Mouse (Mus musculus) ES-CJ7 (cell line): Measurements from ENCODE around the gene Mex3d.

Experiments
- DNase-seq: peaks from one replicate; pipeline ENCODE4 v3.0.0; 2011; ENCODE audit warnings: low read depth, low spot score

Mex3d gene

GRCm38 (mm10) chr10:80412656-80413541, 25.4 kb upstream of the Mex3d start:
- DNase-seq, result no peak

- no peak for DNase-seq
These were observed 20.5 kb upstream of the Mex3d start for GRCm38 (mm10) chr10:80407924-80408323.

- peak; percentile 96 for DNase-seq
These were observed 19.4 kb upstream of the Mex3d start, which contains the start of gene Uqcr11 for GRCm38 (mm10) chr10:80406684-80407501. Gene Uqcr11, minus strand, starts transcription at chr10:80406830.

- no peak for DNase-seq
These were observed 18.2 kb upstream of the Mex3d start for GRCm38 (mm10) chr10:80405481-80406173.

GRCm38 (mm10) chr10:80403044-80403692, 15.7 kb upstream of the Mex3d start:
- DNase-seq, result peak; percentile 80

DNA sequence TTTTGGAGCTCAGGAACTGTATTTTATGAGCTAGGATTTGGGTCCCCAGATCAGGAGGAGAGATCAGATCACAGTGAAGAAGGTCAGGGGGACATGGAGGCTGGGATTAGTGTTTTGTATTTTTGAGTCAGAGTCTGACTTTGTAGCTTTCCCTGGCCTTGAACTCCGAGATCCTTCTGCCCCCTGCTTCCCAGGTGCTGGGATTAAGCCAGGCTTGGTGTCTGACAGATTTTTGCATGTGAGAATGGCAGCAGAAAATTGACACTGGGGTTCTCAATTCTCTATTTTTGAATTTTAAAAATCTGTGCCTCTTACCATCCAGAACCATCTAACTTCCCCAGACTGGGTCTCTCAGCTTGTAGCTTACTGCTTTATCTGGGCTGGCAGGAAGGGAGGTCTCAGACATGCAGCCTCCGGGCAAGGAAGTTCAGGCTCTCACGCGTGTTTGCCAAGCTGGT, 13.3 kb upstream of the Mex3d start:
- DNase-seq, result no peak

DNA sequence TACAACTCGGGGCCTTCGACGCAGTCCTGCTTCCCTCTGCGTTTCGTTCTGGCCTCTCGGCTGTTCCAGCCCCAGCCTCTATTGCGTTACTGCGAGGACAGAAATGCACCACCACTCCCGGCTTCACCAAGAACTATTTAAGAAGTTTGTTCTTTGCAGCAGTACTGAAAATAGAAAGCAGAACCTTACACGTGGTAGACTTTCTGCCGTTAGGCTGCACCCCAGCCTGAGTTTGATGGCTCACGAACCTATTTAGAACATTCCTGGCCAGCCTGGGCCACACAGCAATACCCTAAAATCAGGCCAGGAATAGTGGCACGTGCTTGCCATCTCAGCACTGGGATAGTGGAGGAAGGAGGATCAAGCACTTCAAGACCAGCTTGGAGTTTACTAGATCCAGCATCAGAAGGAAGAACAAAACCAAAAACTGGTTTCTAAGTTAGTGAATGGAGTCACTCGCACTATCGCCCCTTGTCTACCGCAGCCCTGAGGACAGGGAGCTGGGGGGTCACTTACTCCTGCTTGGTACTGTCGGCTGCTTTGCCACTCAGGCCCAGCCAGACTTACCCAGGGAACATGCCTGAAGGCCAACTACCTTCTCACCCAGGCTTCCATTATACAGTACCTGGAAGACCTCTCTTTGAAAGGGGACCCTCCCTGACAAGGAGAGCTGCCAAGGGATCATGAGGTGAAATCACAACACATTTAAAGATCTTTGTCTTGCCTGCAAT, 12.7 kb upstream of the Mex3d start:
- DNase-seq, result no peak

GRCm38 (mm10) chr10:80399191-80399972, 11.9 kb upstream of the Mex3d start, which contains the start of gene Mbd3:
Gene Mbd3, minus strand, starts transcription at chr10:80399550.
- peak; percentile 100 for DNase-seq

DNA sequence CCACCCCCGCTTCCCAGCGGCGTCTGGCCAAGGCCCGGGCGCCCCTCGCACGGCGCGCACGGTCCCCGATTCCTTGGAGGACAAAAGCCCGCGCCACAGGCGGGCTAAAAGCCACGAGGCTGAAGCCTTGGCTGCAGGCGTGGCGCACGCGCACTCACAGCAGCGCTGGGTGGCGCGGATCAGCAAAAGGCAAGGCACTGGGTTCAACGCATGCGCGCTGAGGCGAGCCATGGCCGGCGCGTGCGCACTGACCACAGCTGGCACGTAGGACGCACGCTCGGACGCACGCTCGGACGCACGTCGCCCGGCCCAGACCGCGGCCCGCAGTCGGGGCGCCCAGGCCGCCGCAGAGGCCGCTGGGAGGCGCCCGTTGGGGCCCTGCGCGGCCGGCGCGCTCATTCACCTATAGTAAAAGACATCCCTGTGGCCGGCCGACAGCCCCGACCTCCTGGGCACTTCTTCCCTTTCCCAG, 11.3 kb upstream of the Mex3d start:
- peak; percentile 99 for DNase-seq

DNA sequence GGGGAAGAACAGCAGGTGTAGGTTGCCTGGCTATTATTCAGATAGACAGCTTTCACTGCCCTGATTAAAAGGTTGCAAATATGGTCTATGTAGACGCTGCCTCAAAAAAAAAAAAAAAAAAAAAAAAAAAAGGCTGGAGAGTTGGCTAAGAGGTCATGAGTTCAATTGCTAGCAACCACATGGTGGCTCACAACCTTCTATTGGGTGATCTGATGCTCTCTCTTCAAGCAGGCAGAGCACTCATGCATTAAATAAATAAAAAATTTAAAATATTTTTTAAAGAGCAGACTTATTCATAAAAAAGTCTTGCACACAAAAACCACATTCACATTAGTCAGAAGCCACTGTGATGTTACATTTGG, 10.7 kb upstream of the Mex3d start:
- no peak for DNase-seq

DNA sequence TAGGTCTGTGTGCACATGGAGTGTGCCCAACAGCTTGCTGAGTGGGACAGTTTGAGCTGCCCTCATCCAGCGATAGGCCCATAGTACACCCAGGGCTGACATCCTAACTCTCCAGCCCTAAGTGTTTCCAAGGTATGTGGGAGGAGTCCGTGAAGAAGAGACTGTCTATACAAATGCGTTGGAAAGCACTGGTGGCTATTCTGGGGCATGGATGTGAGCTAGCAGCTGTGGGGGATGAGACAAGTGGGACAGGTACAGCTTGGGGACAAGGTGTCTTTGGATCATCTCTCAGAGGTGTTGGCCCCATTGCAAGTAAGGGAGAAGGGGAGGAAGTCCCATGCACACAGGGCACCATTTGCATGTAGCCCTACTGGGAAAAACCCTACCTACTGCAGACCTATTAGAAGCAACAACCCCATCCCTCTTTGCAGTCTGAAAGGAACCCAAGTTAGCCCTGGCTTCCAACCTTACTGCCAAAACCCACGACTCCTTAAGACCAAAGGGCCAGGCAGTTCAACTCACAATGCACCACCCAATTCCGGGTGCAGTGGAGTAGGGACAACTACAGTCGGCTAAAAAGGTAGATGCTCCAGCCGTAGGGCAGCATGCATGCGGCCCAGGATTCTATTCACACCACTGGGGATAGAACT, 10.2 kb upstream of the Mex3d start:
- DNase-seq, result no peak

- DNase-seq, result peak; percentile 61
These were observed 9.5 kb upstream of the Mex3d start for GRCm38 (mm10) chr10:80396822-80397523.

- DNase-seq, result peak; percentile 87
These were observed 7.7 kb upstream of the Mex3d start for GRCm38 (mm10) chr10:80395025-80395627.

DNA sequence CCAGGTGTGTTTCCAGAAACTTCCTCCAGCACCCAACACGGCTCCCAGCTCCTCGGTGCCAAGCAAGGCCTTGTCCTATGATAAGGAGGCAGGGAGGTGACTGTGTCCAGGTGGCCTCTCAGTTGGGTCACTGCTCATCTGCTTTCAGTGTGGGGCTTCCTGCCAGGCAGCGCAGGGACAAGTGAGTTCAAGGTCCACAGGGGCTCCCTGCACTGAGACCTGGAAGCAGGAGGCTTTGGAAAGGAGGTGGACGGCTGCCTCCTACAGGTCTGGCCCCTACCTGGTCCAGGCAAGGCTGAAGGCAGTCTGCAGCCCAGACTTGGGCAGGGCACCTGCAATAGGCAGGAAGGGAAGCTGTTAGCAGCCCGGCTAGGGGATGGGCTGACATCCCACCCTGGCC, 5.2 kb upstream of the Mex3d start:
- no peak for DNase-seq

DNA sequence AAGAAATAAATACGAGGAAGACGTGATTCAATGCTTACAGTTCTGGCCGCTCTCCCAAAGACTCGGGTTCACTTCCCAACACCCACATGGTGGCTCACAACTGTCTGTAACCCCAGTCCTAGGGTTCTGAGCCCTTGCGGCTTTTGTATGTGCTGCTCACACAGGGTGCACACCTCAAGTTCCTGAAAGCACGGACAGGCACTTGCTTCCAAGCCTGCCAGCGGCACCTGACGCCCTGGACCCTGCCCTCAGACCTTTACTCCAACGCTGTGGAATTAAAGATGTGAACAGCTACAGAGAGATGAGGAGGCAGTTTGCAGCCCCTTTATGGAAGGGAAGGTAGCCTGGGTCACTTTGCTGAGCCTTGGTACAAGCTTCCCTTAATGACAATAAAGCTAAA, 3.2 kb upstream of the Mex3d start:
- no peak for DNase-seq

GRCm38 (mm10) chr10:80389185-80389708, 1.8 kb upstream of the Mex3d start:
- no peak for DNase-seq

- no peak for DNase-seq
These were observed 1.3 kb upstream of the Mex3d start for GRCm38 (mm10) chr10:80388731-80389130.
